Mouse (Mus musculus) heart, postnatal 0 days (tissue): ENCODE data around the gene Ppp1r9b. TPM values are rescaled to one million over a fixed set of nuclear protein-coding genes. Genes with fewer than 3 reads are reported as not detected.
"Not testable (repeated sequence)": the region's sequence is repeated elsewhere in the genome, so short reads cannot be mapped to it uniquely, and the experiment has no call there.

Experiments
- ATAC-seq: fragments of 200-750 bp; cut with Nextera tagmentation; 2 replicates; pipeline ENCODE4 v1.8.0; 2017; ENCODE audit warnings: low read depth, moderate number of reproducible peaks, moderate library complexity; ENCODE audit not compliant: insufficient read depth
- DNase-seq: peaks from one replicate; pipeline ENCODE4 v3.0.0-alpha.2; 2016; ENCODE audit warnings: low spot score
- H3K27ac ChIP-seq: fragments of 300-500 bp; sonication (generic); 2 replicates; pipeline ENCODE4 v1.5.1; 2014; ENCODE audit warnings: low read depth, mild to moderate bottlenecking
- H3K27me3 ChIP-seq: fragments of 300-500 bp; sonication (generic); 2 replicates; pipeline ENCODE4 v1.6.1; 2014; ENCODE audit warnings: low read length, mixed read lengths; ENCODE audit not compliant: control insufficient read depth, insufficient read depth
- H3K36me3 ChIP-seq: fragments of 300-500 bp; sonication (generic); replicated peaks from 2 replicates; pipeline ENCODE4 v1.6.1; 2014; ENCODE audit warnings: low read length, mixed read lengths; ENCODE audit not compliant: control insufficient read depth, insufficient read depth
- H3K4me1 ChIP-seq: fragments of 300-500 bp; sonication (generic); 2 replicates; pipeline ENCODE4 v1.6.1; 2014; ENCODE audit warnings: antibody characterized with exemption; ENCODE audit not compliant: control insufficient read depth, insufficient read depth
- H3K4me2 ChIP-seq: fragments of 300-500 bp; sonication (generic); 2 replicates; pipeline ENCODE4 v1.6.1; 2014; ENCODE audit warnings: low read depth, mild to moderate bottlenecking, low read length, moderate library complexity
- H3K4me3 ChIP-seq: fragments of 300-500 bp; sonication (generic); 2 replicates; pipeline ENCODE4 v1.5.1; 2014; ENCODE audit warnings: low read depth, low read length
- H3K9ac ChIP-seq: fragments of 300-500 bp; sonication (generic); replicated peaks from 2 replicates; pipeline ENCODE4 v1.6.1; 2014; ENCODE audit warnings: low read depth, low read length, mixed read lengths
- H3K9me3 ChIP-seq: fragments of 300-500 bp; sonication (generic); replicated peaks from 2 replicates; pipeline ENCODE4 v1.6.1; 2016; ENCODE audit warnings: low read length; ENCODE audit not compliant: control insufficient read depth
- CTCF ChIP-seq: IDR thresholded peaks from 2 replicates; pipeline ENCODE4 v1.5.1; 2016; ENCODE audit warnings: antibody characterized with exemption, control low read depth, low read depth
- EP300 ChIP-seq: IDR thresholded peaks from 2 replicates; pipeline ENCODE4 v1.6.1; 2016; ENCODE audit warnings: antibody characterized with exemption, low read depth
- WGBS: fragments of 180-500 bp; shearing (Covaris S2); extraction: QIAGEN DNeasy Blood & Tissue Kit; methylation state at CpG from one replicate; pipeline ENCODE4 v1.1.7; 2014; 5-methylcytosine and 5-hydroxymethylcytosine counted together
- polyA plus RNA-seq: library from polyadenylated mRNA; unstranded; fragments of >200 nt; fragmentation: Nextera tagmentation; extraction: Ambion mirVana; gene quantifications from 2 replicates; pipeline ENCODE4 v1.2.1, GENCODE M21; 2015
- total RNA-seq: library from RNA; depleted of rRNA; stranded (reverse); fragments of >200 nt; gene quantifications from 2 replicates; pipeline ENCODE4 v1.2.3, GENCODE M21; 2014; ENCODE audit warnings: low replicate concordance

The Ppp1r9b gene
- total and polyA plus RNA-seq, 2 experiments from 2014 or later: 4.7 to 27.6 TPM

- no peak for TF ChIP-seq CTCF
- TF ChIP-seq EP300: no peak
- WGBS: 21% methylated on average over 8 of the region's 8 CpGs
- Histone ChIP-seq H3K9ac (0 out of 2 replicates have a peak overlapping the region, but pooled peaks have one; percentile 6), H3K27ac (peak overlapping the region; percentile 76), H3K27me3 (no peaks in the 10 kb centered on the region), H3K4me2 (peak overlapping the region; percentile 15; the same call in 1 of the 2 replicates), H3K4me3 (no peak overlapping the region), H3K9me3 (no peaks in the 10 kb centered on the region), H3K4me1 (peaks cover 14% of the 10 kb centered on the region), H3K36me3 (no peaks in the 10 kb centered on the region)
- peak; percentile 65 for ATAC-seq
- peak; percentile 64 for DNase-seq
These were observed 32.6 kb upstream of the Ppp1r9b start for GRCm38 (mm10) chr11:94958065-94958858.

GRCm38 (mm10) chr11:94962534-94963101, 28.2 kb upstream of the Ppp1r9b start:
- no peaks in the 10 kb centered on the region for H3K9me3 ChIP-seq
- no peak overlapping the region for H3K4me3 ChIP-seq
- no peak overlapping the region for H3K4me2 ChIP-seq
- H3K9ac ChIP-seq: no peak overlapping the region
- peaks cover 11% of the 10 kb centered on the region for H3K4me1 ChIP-seq
- no peak for TF ChIP-seq CTCF
- TF ChIP-seq EP300: no peak
- H3K36me3 ChIP-seq: no peaks in the 10 kb centered on the region
- no peak for DNase-seq
- 71% methylated on average over 5 of the region's 5 CpGs for WGBS
- ATAC-seq: no peak
- no peaks in the 10 kb centered on the region for H3K27me3 ChIP-seq
- H3K27ac ChIP-seq: no peak overlapping the region

GRCm38 (mm10) chr11:94967419-94967818, 23.4 kb upstream of the Ppp1r9b start, which contains the start of gene Hils1:
Gene Hils1, plus strand, starts transcription at chr11:94967593.
- no peak within 1 kb of the TSS for H3K4me3 ChIP-seq
- WGBS: 35% methylated on average over 4 of the region's 4 CpGs
- DNase-seq (no peak), ATAC-seq (no peak)
- no peaks in the 10 kb centered on the region for H3K27me3 ChIP-seq
- H3K36me3 ChIP-seq: no peaks in the 10 kb centered on the region
- TF ChIP-seq CTCF: no peak
- TF ChIP-seq EP300: no peak
- H3K27ac ChIP-seq: no peak within 1 kb of the TSS
- no peaks in the 10 kb centered on the region for H3K4me1 ChIP-seq
- no peak within 1 kb of the TSS for H3K9ac ChIP-seq
- no peaks in the 10 kb centered on the region for H3K9me3 ChIP-seq
- H3K4me2 ChIP-seq: no peak within 1 kb of the TSS

- Histone ChIP-seq H3K9ac (no peak overlapping the region), H3K36me3 (no peaks in the 10 kb centered on the region), H3K4me3 (no peak overlapping the region), H3K9me3 (no peaks in the 10 kb centered on the region), H3K4me2 (no peak overlapping the region), H3K27ac (no peak overlapping the region), H3K4me1 (no peaks in the 10 kb centered on the region), H3K27me3 (no peaks in the 10 kb centered on the region)
- 78% methylated on average over 7 of the region's 7 CpGs for WGBS
- ATAC-seq (no peak), DNase-seq (no peak)
- TF ChIP-seq CTCF: no peak
- TF ChIP-seq EP300: no peak
These were observed 22.6 kb upstream of the Ppp1r9b start for GRCm38 (mm10) chr11:94968187-94968586.

GRCm38 (mm10) chr11:94969709-94970108, 21.1 kb upstream of the Ppp1r9b start:
- H3K9ac ChIP-seq, H3K9me3 ChIP-seq, H3K27me3 ChIP-seq, H3K4me1 ChIP-seq, DNase-seq, H3K4me3 ChIP-seq, ATAC-seq, H3K36me3 ChIP-seq, H3K4me2 ChIP-seq, H3K27ac ChIP-seq: not testable (repeated sequence)
- WGBS: 86% methylated on average over 4 of the region's 4 CpGs
